Mouse (Mus musculus) testis, adult 2 months (tissue): ENCODE measurements around the gene Dlg2.

Source experiments
- CTCF ChIP-seq: fragments of 200-500 bp; IDR thresholded peaks from 2 replicates; pipeline ENCODE4 v1.5.1; 2012; ENCODE audit warnings: low read depth, mild to moderate bottlenecking, inconsistent platforms, low read length, moderate library complexity; ENCODE audit not compliant: control insufficient read depth, insufficient read depth, insufficient replicate concordance
- POLR2A ChIP-seq: fragments of 200-500 bp; IDR thresholded peaks from 2 replicates; pipeline ENCODE4 v1.6.1; 2012; ENCODE audit warnings: low read depth, mild to moderate bottlenecking, inconsistent platforms, low read length, moderate library complexity; ENCODE audit not compliant: control insufficient read depth

DNA sequence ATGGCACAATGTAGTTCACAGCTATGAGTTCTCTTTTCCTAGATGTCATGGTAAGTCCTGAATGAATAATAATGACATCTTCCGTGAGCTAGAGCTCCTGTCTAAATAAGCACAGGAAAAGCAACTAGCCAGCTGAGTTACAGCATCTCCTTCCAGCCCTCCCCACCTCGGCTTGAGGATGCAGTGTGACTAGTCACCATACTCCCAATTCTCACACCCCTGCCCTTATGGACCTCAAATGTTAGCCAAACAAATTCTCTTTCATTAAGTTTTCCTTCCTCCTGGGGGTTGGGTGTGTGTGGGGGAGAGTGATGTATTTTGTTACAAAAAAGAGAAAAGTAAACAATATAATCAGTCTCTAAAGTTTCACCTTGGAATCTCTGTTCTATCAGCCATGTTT, 111.3 kb downstream of the Dlg2 start:
- TF ChIP-seq CTCF, result no peak
- TF ChIP-seq POLR2A, result no peak
